Mouse (Mus musculus) neural tube, embryonic 15.5 days (tissue): ENCODE measurements at regions not wholly inside any gene's neighbourhood (a gene's known extent, or its start where the extent isn't known, plus 50 kb on each side); places are given as distances from the start of the nearest gene placed in this dataset.
"Not testable (repeated sequence)": the region's sequence is repeated elsewhere in the genome, so short reads cannot be mapped to it uniquely, and the experiment has no call there.

ENCODE experiments used
- ATAC-seq: fragments of 200-750 bp; cut with Nextera tagmentation; 2 replicates; pipeline ENCODE4 v1.8.0; 2017; ENCODE audit warnings: mild to moderate bottlenecking, moderate TSS enrichment, moderate library complexity; ENCODE audit not compliant: low FRiP score
- H3K27ac ChIP-seq: fragments of 300-500 bp; sonication (generic); replicated peaks from 2 replicates; pipeline ENCODE4 v1.5.1; 2015; ENCODE audit warnings: mild to moderate bottlenecking, inconsistent platforms
- H3K27me3 ChIP-seq: fragments of 300-500 bp; sonication (generic); replicated peaks from 2 replicates; pipeline ENCODE4 v1.6.1; 2015; ENCODE audit warnings: inconsistent platforms
- H3K36me3 ChIP-seq: fragments of 300-500 bp; sonication (generic); 2 replicates; pipeline ENCODE4 v1.6.1; 2015; ENCODE audit warnings: inconsistent platforms
- H3K4me1 ChIP-seq: fragments of 300-500 bp; sonication (generic); 2 replicates; pipeline ENCODE4 v1.6.1; 2015; ENCODE audit warnings: inconsistent platforms
- H3K4me2 ChIP-seq: fragments of 300-500 bp; sonication (generic); 2 replicates; pipeline ENCODE4 v1.6.1; 2015; ENCODE audit warnings: inconsistent platforms, mild to moderate bottlenecking, moderate library complexity
- H3K4me3 ChIP-seq: fragments of 300-500 bp; sonication (generic); replicated peaks from 2 replicates; pipeline ENCODE4 v1.5.1; 2015; ENCODE audit warnings: mild to moderate bottlenecking, inconsistent platforms
- H3K9ac ChIP-seq: fragments of 300-500 bp; sonication (generic); replicated peaks from 2 replicates; pipeline ENCODE4 v1.6.1; 2015; ENCODE audit warnings: mild to moderate bottlenecking, inconsistent platforms
- H3K9me3 ChIP-seq: fragments of 300-500 bp; sonication (generic); replicated peaks from 2 replicates; pipeline ENCODE4 v1.6.1; 2016; ENCODE audit warnings: inconsistent platforms
- WGBS: fragments of 180-500 bp; shearing (Covaris S2); methylation state at CpG from one replicate; pipeline ENCODE4 v1.1.7; 2015; ENCODE audit warnings: mixed read lengths; 5-methylcytosine and 5-hydroxymethylcytosine counted together

- Histone ChIP-seq H3K9ac (no peak overlapping the region), H3K4me2 (no peak overlapping the region), H3K27me3 (no peaks in the 10 kb centered on the region), H3K27ac (no peak overlapping the region), H3K36me3 (no peaks in the 10 kb centered on the region), H3K4me3 (no peak overlapping the region), H3K9me3 (no peaks in the 10 kb centered on the region), H3K4me1 (peaks cover 21% of the 10 kb centered on the region)
- 81% methylated on average over 8 of the region's 8 CpGs for WGBS
- ATAC-seq = no peak
Observed at GRCm38 (mm10) chr13:99669987-99670534, 153.7 kb upstream of the Map1b start.

GRCm38 (mm10) chr13:99668613-99669012, 152.3 kb upstream of the Map1b start:
- Histone ChIP-seq H3K27me3 (no peaks in the 10 kb centered on the region), H3K27ac (no peak overlapping the region), H3K4me3 (no peak overlapping the region), H3K4me2 (no peak overlapping the region), H3K36me3 (no peaks in the 10 kb centered on the region), H3K4me1 (peaks cover 21% of the 10 kb centered on the region), H3K9me3 (no peaks in the 10 kb centered on the region), H3K9ac (no peak overlapping the region)
- WGBS = 24% methylated on average over 8 of the region's 8 CpGs
- ATAC-seq = no peak

GRCm38 (mm10) chr13:99666086-99666485, 149.7 kb upstream of the Map1b start:
- Histone ChIP-seq H3K4me3 (no peak overlapping the region), H3K4me1 (peaks cover 14% of the 10 kb centered on the region), H3K27ac (no peak overlapping the region), H3K4me2 (no peak overlapping the region), H3K9me3 (no peaks in the 10 kb centered on the region), H3K36me3 (no peaks in the 10 kb centered on the region), H3K9ac (no peak overlapping the region), H3K27me3 (no peaks in the 10 kb centered on the region)
- no peak for ATAC-seq
- 77% methylated on average over 7 of the region's 7 CpGs for WGBS

GRCm38 (mm10) chr13:99663422-99663821, 147.1 kb upstream of the Map1b start:
- not testable (repeated sequence) for H3K27ac ChIP-seq, H3K4me2 ChIP-seq, H3K9me3 ChIP-seq, H3K4me3 ChIP-seq, H3K36me3 ChIP-seq, H3K27me3 ChIP-seq, ATAC-seq, H3K4me1 ChIP-seq, H3K9ac ChIP-seq
- WGBS = 92% methylated on average over 12 of the region's 12 CpGs

DNA sequence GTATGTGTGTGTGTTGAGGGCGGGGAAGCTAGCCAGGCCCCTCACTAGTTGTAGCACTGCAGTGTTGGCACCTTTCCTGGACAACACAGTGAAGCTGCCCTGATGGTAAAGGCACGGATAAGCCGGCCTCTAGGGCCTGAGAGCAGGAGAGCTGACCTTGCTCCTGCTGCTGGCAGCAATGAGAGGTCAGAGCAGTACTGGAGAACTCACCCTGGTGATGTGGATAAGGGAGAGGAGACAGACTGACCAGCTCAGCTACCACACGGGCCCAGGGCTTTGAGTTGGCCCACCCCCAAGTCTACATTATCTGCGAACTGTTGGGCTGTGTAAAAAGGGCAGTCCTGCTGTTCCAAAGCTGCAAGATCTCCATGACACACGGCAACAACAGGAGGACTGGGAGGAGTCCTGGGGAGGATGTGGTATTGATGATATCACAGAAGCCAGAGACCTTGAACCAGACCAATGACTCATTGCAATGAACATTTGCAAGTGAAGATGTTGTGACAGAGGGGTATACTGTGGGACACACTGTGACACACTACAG, 131.4 kb upstream of the Map1b start:
- Histone ChIP-seq H3K9ac (no peak overlapping the region), H3K27ac (no peak overlapping the region), H3K27me3 (no peaks in the 10 kb centered on the region), H3K4me1 (peaks cover 14% of the 10 kb centered on the region), H3K9me3 (no peaks in the 10 kb centered on the region), H3K4me3 (no peak overlapping the region), H3K4me2 (no peak overlapping the region), H3K36me3 (no peaks in the 10 kb centered on the region)
- WGBS = 73% methylated on average over 6 of the region's 6 CpGs
- ATAC-seq = no peak

DNA sequence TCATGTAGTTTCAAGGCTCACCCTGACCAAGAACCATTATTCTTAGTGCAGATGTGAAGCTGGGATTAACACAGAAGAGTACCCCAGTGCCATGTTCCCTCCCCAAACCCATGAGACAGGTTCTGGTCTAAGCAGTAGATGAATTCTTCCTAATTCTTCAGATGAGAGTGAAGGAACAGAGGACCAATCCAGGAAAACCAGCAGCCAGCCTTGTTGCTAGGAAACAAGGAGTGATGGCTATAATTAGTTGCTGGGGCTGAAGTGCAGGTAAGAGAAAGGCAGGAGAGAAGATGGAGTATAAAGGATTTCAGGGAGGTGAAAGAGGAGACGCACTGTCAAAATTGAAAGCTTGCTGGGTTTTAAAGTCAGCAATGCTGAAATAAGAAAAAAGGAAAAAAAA, 128.4 kb upstream of the Map1b start:
- H3K9me3 ChIP-seq = no peaks in the 10 kb centered on the region
- no peak overlapping the region for H3K9ac ChIP-seq
- H3K27me3 ChIP-seq = no peaks in the 10 kb centered on the region
- peak overlapping the region; percentile 28; the same call in 1 of the 2 replicates for H3K27ac ChIP-seq
- H3K4me2 ChIP-seq = no peak overlapping the region
- ATAC-seq = peak; percentile 28; the same call in 1 of the 2 replicates
- no peak overlapping the region for H3K4me3 ChIP-seq
- peaks cover 23% of the 10 kb centered on the region for H3K4me1 ChIP-seq
- no peaks in the 10 kb centered on the region for H3K36me3 ChIP-seq
- WGBS = 79% methylated on average over 1 of the region's 1 CpGs

DNA sequence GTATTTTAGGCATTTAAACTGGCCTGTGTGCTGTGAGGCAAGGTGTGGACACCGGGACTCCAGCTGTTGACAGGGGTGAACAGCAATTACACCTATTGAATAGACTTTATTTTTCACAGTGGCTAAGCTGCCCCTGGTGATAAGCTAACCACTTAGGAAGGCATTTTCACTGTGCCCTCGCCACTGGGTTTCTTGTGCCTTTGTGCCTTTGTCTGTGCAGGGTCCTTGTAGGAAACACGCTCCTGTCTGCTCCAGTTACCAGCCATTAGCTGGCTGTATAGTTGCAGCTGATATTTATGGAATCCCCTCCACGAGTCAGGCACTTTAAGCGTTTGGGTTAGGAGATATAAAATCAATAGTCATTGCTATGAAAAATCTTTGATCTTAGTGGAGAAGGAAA, 126.5 kb upstream of the Map1b start:
- Histone ChIP-seq H3K27ac (peak overlapping the region; percentile 15; the same call in 1 of the 2 replicates), H3K9me3 (no peaks in the 10 kb centered on the region)

GRCm38 (mm10) chr13:99642301-99642700, 126.0 kb upstream of the Map1b start:
- 59% methylated on average over 5 of the region's 5 CpGs for WGBS
- no peaks in the 10 kb centered on the region for H3K27me3 ChIP-seq
- no peak overlapping the region for H3K4me3 ChIP-seq
- H3K9ac ChIP-seq = no peak overlapping the region
- 0 out of 2 replicates have a peak overlapping the region, but pooled peaks have one; percentile 48 for H3K27ac ChIP-seq
- no peak for ATAC-seq
- H3K9me3 ChIP-seq = no peaks in the 10 kb centered on the region
- H3K36me3 ChIP-seq = no peaks in the 10 kb centered on the region
- H3K4me2 ChIP-seq = no peak overlapping the region; the same call in 1 of the 2 replicates
- H3K4me1 ChIP-seq = peaks cover 23% of the 10 kb centered on the region

More for the DNA sequence above, 126.5 kb upstream of the Map1b start:
- WGBS = 43% methylated on average over 5 of the region's 5 CpGs
- peaks cover 23% of the 10 kb centered on the region for H3K4me1 ChIP-seq
- ATAC-seq = no peak
- no peaks in the 10 kb centered on the region for H3K36me3 ChIP-seq
- no peak overlapping the region for H3K4me2 ChIP-seq
- no peak overlapping the region for H3K4me3 ChIP-seq
- no peak overlapping the region for H3K9ac ChIP-seq
- no peaks in the 10 kb centered on the region for H3K27me3 ChIP-seq

DNA sequence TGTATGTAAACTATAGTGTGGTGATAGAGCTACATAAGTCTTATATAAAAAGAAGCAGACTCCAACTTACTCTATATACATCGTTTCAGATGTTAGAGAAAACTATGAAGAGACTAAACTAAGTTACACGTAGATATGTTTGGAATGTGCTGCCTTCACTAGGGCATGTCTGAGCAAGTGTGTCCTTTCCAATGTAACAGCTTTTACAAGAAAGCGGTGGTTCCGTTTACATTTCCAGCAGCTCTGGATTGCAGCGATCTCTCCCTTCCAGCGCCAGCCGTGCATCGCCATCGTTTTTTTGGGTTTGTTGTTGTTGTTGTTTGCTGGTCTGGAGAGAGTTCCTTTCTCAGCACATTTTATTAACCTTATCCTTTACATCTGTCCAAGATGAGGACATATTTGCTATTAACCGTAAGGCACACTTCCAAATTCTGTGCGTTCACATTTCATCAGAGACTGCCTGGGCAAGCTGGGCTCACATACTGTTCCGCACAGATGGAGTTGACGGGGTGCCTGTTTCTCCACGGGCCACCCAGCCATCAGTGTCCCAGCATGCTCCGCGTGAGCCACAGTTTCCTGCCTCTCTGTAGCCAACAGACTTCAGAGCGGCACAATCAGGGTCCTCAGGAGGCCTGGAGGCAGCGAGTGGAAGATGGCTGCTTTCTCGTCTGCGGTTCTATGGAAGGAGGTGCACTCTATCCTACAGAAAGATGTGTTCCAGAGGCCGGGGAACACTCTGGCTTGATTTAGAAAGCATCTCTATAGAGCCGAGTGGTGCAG, 125.2 kb upstream of the Map1b start:
- H3K4me2 ChIP-seq = peak overlapping the region; percentile 26
- 72% methylated on average over 22 of the region's 22 CpGs for WGBS
- ATAC-seq = peak; percentile 48; the same call in 1 of the 2 replicates

GRCm38 (mm10) chr13:99632706-99633105, 116.4 kb upstream of the Map1b start:
- whole genome bisulfite sequencing = 71% methylated on average over 5 of the region's 5 CpGs
- ATAC-seq = no peak
- Histone ChIP-seq H3K4me2 (no peak overlapping the region), H3K4me1 (no peaks in the 10 kb centered on the region), H3K36me3 (no peaks in the 10 kb centered on the region), H3K9me3 (no peaks in the 10 kb centered on the region), H3K27me3 (no peaks in the 10 kb centered on the region), H3K9ac (no peak overlapping the region), H3K4me3 (no peak overlapping the region), H3K27ac (no peak overlapping the region)

More for the DNA sequence above, 125.2 kb upstream of the Map1b start:
- Histone ChIP-seq H3K4me1 (peaks cover 23% of the 10 kb centered on the region), H3K36me3 (no peaks in the 10 kb centered on the region), H3K27me3 (no peaks in the 10 kb centered on the region), H3K4me3 (no peak overlapping the region), H3K27ac (peak overlapping the region; percentile 48), H3K9me3 (no peaks in the 10 kb centered on the region), H3K9ac (no peak overlapping the region)

- Histone ChIP-seq H3K27ac (no peak overlapping the region), H3K4me3 (no peak overlapping the region), H3K9me3 (no peaks in the 10 kb centered on the region), H3K4me1 (no peaks in the 10 kb centered on the region), H3K4me2 (no peak overlapping the region), H3K9ac (no peak overlapping the region), H3K36me3 (no peaks in the 10 kb centered on the region), H3K27me3 (no peaks in the 10 kb centered on the region)
- no peak for ATAC-seq
- 91% methylated on average over 3 of the region's 3 CpGs for WGBS
Observed at GRCm38 (mm10) chr13:99630800-99631199, 114.5 kb upstream of the Map1b start.

- Histone ChIP-seq H3K27me3 (no peaks in the 10 kb centered on the region), H3K36me3 (no peaks in the 10 kb centered on the region), H3K4me1 (no peaks in the 10 kb centered on the region), H3K4me2 (no peak overlapping the region), H3K4me3 (no peak overlapping the region), H3K9me3 (no peaks in the 10 kb centered on the region), H3K27ac (no peak overlapping the region), H3K9ac (no peak overlapping the region)
- WGBS = 95% methylated on average over 22 of the region's 22 CpGs
- ATAC-seq = no peak
Observed at GRCm38 (mm10) chr13:99630356-99630755, 114.0 kb upstream of the Map1b start.
